Mouse (Mus musculus) liver, adult 2 months (tissue): ENCODE data around the gene Bicral.

Experiments
- CTCF ChIP-seq: fragments of 200-500 bp; IDR thresholded peaks from 2 replicates; pipeline ENCODE4 v1.5.1; 2011; ENCODE audit warnings: low read depth, low read length, control low read depth
- POLR2A ChIP-seq: fragments of 200-500 bp; IDR thresholded peaks from 2 replicates; pipeline ENCODE4 v1.6.1; 2011; ENCODE audit warnings: low read length, control low read depth; ENCODE audit not compliant: insufficient read depth; ENCODE audit errors: extremely low read depth

DNA sequence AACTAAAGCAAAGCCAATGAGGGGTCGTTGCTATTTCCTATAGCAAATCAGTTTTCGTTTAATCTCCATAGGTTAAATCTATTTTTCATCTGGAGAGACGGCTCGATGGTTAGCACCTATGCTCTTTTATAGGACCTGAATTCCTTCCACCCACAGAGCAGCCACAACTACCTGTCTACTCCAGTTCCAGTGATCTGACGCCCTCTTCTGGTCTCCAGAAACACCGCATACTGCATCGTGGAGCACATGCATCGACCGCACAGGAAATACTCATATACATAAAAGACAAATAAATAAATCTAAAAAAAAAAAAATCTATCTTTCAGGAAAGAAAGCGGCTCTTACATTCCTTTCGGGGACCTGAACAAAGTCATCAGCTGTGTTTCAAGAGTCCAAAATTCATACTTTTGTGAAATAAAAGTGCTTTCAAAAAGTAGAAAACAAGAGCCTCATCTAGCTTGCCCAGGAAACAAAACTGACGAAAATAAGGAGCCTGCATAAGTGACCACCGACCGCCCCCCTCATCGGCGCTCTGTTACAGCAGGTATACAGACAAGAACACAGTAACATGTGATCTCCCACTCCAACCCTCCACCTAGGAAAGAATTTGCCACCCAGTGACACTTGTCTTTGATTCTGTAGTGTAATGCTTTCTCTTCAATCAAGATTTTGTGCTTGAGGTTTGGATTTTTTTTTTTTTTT is 30.4 kb upstream of the Bicral start:
- TF ChIP-seq CTCF (peak; percentile 80), POLR2A (no peak)
